Mouse (Mus musculus) bone marrow macrophage, adult 2 months (primary cell): Measurements from ENCODE around the gene Top2a.

ENCODE experiments used
- CTCF ChIP-seq: IDR thresholded peaks from 2 replicates; pipeline ENCODE4 v1.5.1; 2012; ENCODE audit warnings: low read depth, mild to moderate bottlenecking, low read length, moderate library complexity
- POLR2A ChIP-seq: IDR thresholded peaks from 2 replicates; pipeline ENCODE4 v1.6.1; 2012; ENCODE audit warnings: mild to moderate bottlenecking, low read depth, low read length, borderline replicate concordance

DNA sequence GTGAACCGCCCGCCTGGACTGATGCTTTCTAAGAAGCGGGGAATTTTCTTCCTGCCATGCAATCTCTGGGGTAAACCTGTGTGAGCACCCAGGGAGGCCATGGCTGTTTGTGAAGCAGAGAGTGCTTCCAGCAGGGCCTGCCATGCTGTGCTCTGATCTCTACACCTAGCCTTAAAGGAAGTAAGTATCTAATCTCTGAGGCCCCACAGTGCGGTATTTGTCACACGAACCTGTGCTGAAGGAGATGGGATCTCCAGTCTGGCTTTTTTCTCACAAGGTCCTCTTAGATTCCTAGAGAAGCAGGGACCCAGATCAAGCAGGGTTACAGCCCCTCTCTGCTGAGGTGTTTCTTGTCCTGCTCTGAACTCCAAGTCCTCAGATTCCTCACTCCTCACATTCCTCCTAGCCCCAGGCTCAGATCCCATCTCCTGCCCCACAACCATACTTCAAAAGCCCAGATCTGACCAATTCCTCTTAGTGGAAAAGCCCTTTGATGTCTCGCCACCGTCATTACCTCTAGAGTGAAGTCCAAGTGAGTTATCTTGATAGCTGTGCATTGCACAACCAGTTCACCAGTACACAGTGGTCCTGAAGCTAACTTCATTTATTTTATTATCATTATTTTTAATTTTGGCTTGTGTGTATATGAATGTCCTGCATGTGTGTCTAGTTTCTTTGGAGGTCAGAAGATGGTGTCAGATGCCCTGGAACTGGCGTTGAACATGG, 39.6 kb upstream of the Top2a start:
- TF ChIP-seq CTCF (no peak), POLR2A (no peak)
